Mouse (Mus musculus) gastrocnemius, postnatal 25 days (tissue): ENCODE measurements at regions not wholly inside any gene's neighbourhood (a gene's known extent, or its start where the extent isn't known, plus 50 kb on each side); places are given as distances from the start of the nearest gene placed in this dataset.

Experiments used
- DNase-seq: peaks from one replicate; pipeline ENCODE4 v3.0.0; 2022

GRCm38 (mm10) chr8:125325736-125326135, 243.9 kb downstream of the Sipa1l2 start:
- no peak for DNase-seq

- no peak for DNase-seq
These were observed 247.0 kb downstream of the Sipa1l2 start for GRCm38 (mm10) chr8:125322561-125322960.

- peak; percentile 71 for DNase-seq
These were observed 252.0 kb downstream of the Sipa1l2 start for GRCm38 (mm10) chr8:125317584-125317991.

- no peak for DNase-seq
These were observed 253.9 kb downstream of the Sipa1l2 start for GRCm38 (mm10) chr8:125315736-125316135.

GRCm38 (mm10) chr8:125314996-125315395, 254.6 kb downstream of the Sipa1l2 start:
- no peak for DNase-seq

- DNase-seq = no peak
These were observed 255.2 kb downstream of the Sipa1l2 start for GRCm38 (mm10) chr8:125314221-125314984.

- no peak for DNase-seq
These were observed 257.4 kb downstream of the Disc1 start for GRCm38 (mm10) chr8:125311228-125312053.
